Mouse (Mus musculus): ENCODE measurements around the gene Fam102a. TPM values are rescaled to one million over a fixed set of nuclear protein-coding genes. Genes with fewer than 3 reads are reported as not detected.
"Not testable (repeated sequence)": the region's sequence is repeated elsewhere in the genome, so short reads cannot be mapped to it uniquely, and the experiment has no call there.

Gene Fam102a
- polyA plus RNA-seq (2014; fragmentation: Nextera tagmentation; extraction: Ambion mirVana) = 10.2 and 11.7 TPM in 2 replicates

DNA sequence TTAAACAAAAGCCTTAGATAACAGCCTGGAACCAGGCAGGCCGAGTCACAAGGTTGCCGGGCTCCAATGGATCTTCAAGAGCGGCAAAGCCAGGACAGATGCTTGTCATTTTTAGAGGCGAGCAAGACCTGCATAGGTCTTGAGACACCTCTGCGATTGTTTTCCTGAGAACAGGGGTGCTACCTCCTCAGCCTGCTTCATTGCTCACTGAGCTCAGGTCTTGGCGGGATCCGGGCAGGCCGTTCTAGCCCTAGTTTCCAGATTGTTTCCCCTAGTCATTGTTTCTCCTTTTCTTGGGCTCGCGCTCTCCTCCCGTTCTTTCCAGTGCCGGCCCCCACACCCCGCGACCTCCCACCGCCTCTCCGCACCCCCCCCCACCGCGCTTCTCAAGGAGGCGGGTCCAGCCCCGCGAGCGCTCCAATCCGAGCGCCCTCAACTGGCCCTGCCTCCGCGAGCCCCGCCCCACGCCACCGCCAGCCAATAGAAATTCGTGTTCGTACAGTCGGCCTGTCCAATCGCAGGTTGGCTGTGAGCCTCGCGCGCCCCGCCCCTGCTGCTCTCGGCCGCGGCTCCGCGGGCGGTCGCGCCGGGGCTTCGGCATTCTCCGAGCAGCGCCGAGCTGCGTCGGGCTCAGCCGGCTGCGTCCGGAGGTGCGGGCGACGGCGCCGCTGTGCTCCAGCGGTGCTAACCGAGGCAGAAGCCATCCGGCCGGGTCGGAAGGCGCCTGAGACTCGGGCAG, at the start of gene Fam102a:
Fam102a (plus strand) TSS at position 600 of the 739 bp plus-strand sequence.
- H3K4me1 ChIP-seq (ENCODE audit: control insufficient read depth, insufficient read depth, low read length) = peaks cover 15% of the 10 kb centered on the region

DNA sequence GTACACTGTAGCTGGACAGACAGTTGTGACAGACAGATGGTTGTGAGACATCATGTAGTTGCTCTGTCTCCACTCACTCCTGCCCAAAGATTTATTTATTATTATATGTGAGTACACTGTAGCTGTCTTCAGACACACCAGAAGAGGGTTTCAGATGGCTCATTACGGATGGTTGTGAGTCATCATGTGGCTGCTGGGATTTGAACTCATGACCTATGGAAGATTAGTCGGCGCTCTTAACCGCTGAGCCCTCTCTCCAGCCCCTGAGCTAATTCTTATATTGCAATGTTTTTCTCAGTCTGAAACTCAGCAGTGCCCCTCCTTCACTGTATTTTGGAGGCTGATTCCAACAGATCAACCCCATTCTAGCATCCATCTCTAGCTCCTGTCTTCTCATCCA, 49.4 kb upstream of the Fam102a start:
- no peak overlapping the region for H3K4me2 ChIP-seq (ENCODE audit: low read depth, low read length)
- H3K27me3 ChIP-seq (ENCODE audit: control insufficient read depth, insufficient read depth, low read length) = no peaks in the 10 kb centered on the region
- H3K9ac ChIP-seq (replicated peaks; ENCODE audit: low read length) = no peak overlapping the region
- H3K4me3 ChIP-seq (ENCODE audit: low read depth, low read length) = no peak overlapping the region
- DNase-seq (ENCODE audit: low spot score) (no peak), ATAC-seq (replicated peaks; ENCODE audit: insufficient number of reproducible peaks, low FRiP score, low TSS enrichment, low read depth) (no peak)
- no peaks in the 10 kb centered on the region for H3K36me3 ChIP-seq (replicated peaks; ENCODE audit: control insufficient read depth, insufficient read depth, low read depth, low read length)
- WGBS = 85% methylated on average over 4 of the region's 4 CpGs
- H3K4me1 ChIP-seq (ENCODE audit: control insufficient read depth, insufficient read depth, low read length) = no peaks in the 10 kb centered on the region
- no peaks in the 10 kb centered on the region for H3K9me3 ChIP-seq (replicated peaks; ENCODE audit: control insufficient read depth, low read length)
- no peak overlapping the region for H3K27ac ChIP-seq (replicated peaks; ENCODE audit: low read depth, low read length)

More for the DNA sequence above, at the start of gene Fam102a:
- ATAC-seq (replicated peaks; ENCODE audit: insufficient number of reproducible peaks, low FRiP score, low TSS enrichment, low read depth) (peak; percentile 92), DNase-seq (ENCODE audit: low spot score) (peak; percentile 99)
- 0% methylated on average over 61 of the region's 67 CpGs for WGBS
- peak within 1 kb of the TSS; percentile 94 for H3K27ac ChIP-seq (replicated peaks; ENCODE audit: low read depth, low read length)
- peak within 1 kb of the TSS; percentile 95 for H3K4me3 ChIP-seq (ENCODE audit: low read depth, low read length)
- peak within 1 kb of the TSS; percentile 80 for H3K4me2 ChIP-seq (ENCODE audit: low read depth, low read length)
- no peaks in the 10 kb centered on the region for H3K9me3 ChIP-seq (replicated peaks; ENCODE audit: control insufficient read depth, low read length)
- no peaks in the 10 kb centered on the region for H3K27me3 ChIP-seq (ENCODE audit: control insufficient read depth, insufficient read depth, low read length)
- no peaks in the 10 kb centered on the region for H3K36me3 ChIP-seq (replicated peaks; ENCODE audit: control insufficient read depth, insufficient read depth, low read depth, low read length)
- H3K9ac ChIP-seq (replicated peaks; ENCODE audit: low read length) = peak within 1 kb of the TSS; percentile 88

GRCm38 (mm10) chr2:32486155-32486554, 49.0 kb upstream of the Fam102a start:
- Histone ChIP-seq H3K4me2 (ENCODE audit: low read depth, low read length) (no peak overlapping the region), H3K9ac (replicated peaks; ENCODE audit: low read length) (no peak overlapping the region), H3K36me3 (replicated peaks; ENCODE audit: control insufficient read depth, insufficient read depth, low read depth, low read length) (no peaks in the 10 kb centered on the region), H3K4me1 (ENCODE audit: control insufficient read depth, insufficient read depth, low read length) (no peaks in the 10 kb centered on the region), H3K27ac (replicated peaks; ENCODE audit: low read depth, low read length) (no peak overlapping the region), H3K9me3 (replicated peaks; ENCODE audit: control insufficient read depth, low read length) (no peaks in the 10 kb centered on the region), H3K27me3 (ENCODE audit: control insufficient read depth, insufficient read depth, low read length) (no peaks in the 10 kb centered on the region), H3K4me3 (ENCODE audit: low read depth, low read length) (no peak overlapping the region)
- ATAC-seq (replicated peaks; ENCODE audit: insufficient number of reproducible peaks, low FRiP score, low TSS enrichment, low read depth) = no peak
- whole genome bisulfite sequencing = 93% methylated on average over 9 of the region's 9 CpGs
- no peak for DNase-seq (ENCODE audit: low spot score)

- DNase-seq (ENCODE audit: low spot score) = peak; percentile 94
- 6% methylated on average over 6 of the region's 6 CpGs for WGBS
- Histone ChIP-seq H3K36me3 (replicated peaks; ENCODE audit: control insufficient read depth, insufficient read depth, low read depth, low read length) (no peaks in the 10 kb centered on the region), H3K4me3 (ENCODE audit: low read depth, low read length) (no peak overlapping the region), H3K27ac (replicated peaks; ENCODE audit: low read depth, low read length) (no peak overlapping the region), H3K27me3 (ENCODE audit: control insufficient read depth, insufficient read depth, low read length) (no peaks in the 10 kb centered on the region), H3K9ac (replicated peaks; ENCODE audit: low read length) (0 out of 2 replicates have a peak overlapping the region, but pooled peaks have one; percentile 22), H3K4me1 (ENCODE audit: control insufficient read depth, insufficient read depth, low read length) (no peaks in the 10 kb centered on the region), H3K4me2 (ENCODE audit: low read depth, low read length) (no peak overlapping the region), H3K9me3 (replicated peaks; ENCODE audit: control insufficient read depth, low read length) (no peaks in the 10 kb centered on the region)
- ATAC-seq (replicated peaks; ENCODE audit: insufficient number of reproducible peaks, low FRiP score, low TSS enrichment, low read depth) = peak; percentile 25
Measured at GRCm38 (mm10) chr2:32487124-32487623, 48.0 kb upstream of the Fam102a start.

DNA sequence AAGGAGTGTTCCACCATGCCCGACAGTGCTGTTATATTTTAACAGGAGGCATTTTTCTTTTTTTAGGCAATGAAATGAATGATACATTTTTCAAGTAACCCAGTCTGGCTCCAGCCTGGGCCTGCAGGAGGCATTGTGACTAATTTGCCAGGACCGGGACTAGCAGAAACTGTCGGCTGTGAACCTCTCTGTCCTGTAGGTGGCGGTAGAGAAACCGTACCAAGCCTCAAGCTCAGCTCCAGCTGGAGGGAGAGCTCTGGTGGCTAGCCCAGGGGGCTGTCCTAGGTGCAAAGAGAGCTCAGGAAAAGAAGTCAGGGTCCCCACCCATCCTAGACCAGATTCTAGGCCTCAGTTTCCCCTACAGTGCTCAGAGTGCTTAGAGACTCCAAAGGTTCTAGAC, 46.5 kb upstream of the Fam102a start:
- Histone ChIP-seq H3K36me3 (replicated peaks; ENCODE audit: control insufficient read depth, insufficient read depth, low read depth, low read length) (no peaks in the 10 kb centered on the region), H3K9ac (replicated peaks; ENCODE audit: low read length) (no peak overlapping the region), H3K27me3 (ENCODE audit: control insufficient read depth, insufficient read depth, low read length) (no peaks in the 10 kb centered on the region), H3K4me2 (ENCODE audit: low read depth, low read length) (no peak overlapping the region), H3K9me3 (replicated peaks; ENCODE audit: control insufficient read depth, low read length) (no peaks in the 10 kb centered on the region), H3K4me1 (ENCODE audit: control insufficient read depth, insufficient read depth, low read length) (no peaks in the 10 kb centered on the region), H3K4me3 (ENCODE audit: low read depth, low read length) (no peak overlapping the region), H3K27ac (replicated peaks; ENCODE audit: low read depth, low read length) (no peak overlapping the region)
- ATAC-seq (replicated peaks; ENCODE audit: insufficient number of reproducible peaks, low FRiP score, low TSS enrichment, low read depth) (no peak), DNase-seq (ENCODE audit: low spot score) (peak; percentile 95)
- WGBS = 3% methylated on average over 5 of the region's 5 CpGs

- not testable (repeated sequence) for H3K9me3 ChIP-seq (replicated peaks; ENCODE audit: control insufficient read depth, low read length); H3K27me3 ChIP-seq (ENCODE audit: control insufficient read depth, insufficient read depth, low read length); H3K36me3 ChIP-seq (replicated peaks; ENCODE audit: control insufficient read depth, insufficient read depth, low read depth, low read length); H3K9ac ChIP-seq (replicated peaks; ENCODE audit: low read length); ATAC-seq (replicated peaks; ENCODE audit: insufficient number of reproducible peaks, low FRiP score, low TSS enrichment, low read depth); H3K4me3 ChIP-seq (ENCODE audit: low read depth, low read length); DNase-seq (ENCODE audit: low spot score); H3K27ac ChIP-seq (replicated peaks; ENCODE audit: low read depth, low read length); H3K4me2 ChIP-seq (ENCODE audit: low read depth, low read length); H3K4me1 ChIP-seq (ENCODE audit: control insufficient read depth, insufficient read depth, low read length)
Measured at GRCm38 (mm10) chr2:32490730-32491129, 44.4 kb upstream of the Fam102a start.

DNA sequence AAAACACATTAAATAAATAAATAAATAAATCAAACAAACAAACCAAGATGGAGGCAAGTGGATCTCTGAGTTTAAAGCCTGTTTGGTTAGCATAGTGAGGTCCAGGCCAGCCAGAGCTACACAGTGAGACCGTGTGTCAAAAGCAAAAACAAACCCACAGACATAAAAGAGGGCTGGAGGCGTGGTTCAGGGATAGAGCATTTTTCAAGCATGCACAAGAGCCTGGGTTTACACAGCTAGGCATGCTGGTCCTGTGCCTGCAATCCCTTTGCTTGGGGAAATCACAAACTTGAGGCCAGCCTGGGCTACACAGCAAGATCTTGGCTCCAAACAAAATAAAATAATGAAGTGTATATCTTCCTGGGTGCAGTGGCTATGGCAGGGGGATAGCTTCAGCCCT, 42.5 kb upstream of the Fam102a start:
- H3K9me3 ChIP-seq (replicated peaks; ENCODE audit: control insufficient read depth, low read length) = no peaks in the 10 kb centered on the region
- 66% methylated on average over 2 of the region's 2 CpGs for WGBS
- ATAC-seq (replicated peaks; ENCODE audit: insufficient number of reproducible peaks, low FRiP score, low TSS enrichment, low read depth) (no peak), DNase-seq (ENCODE audit: low spot score) (no peak)
- H3K36me3 ChIP-seq (replicated peaks; ENCODE audit: control insufficient read depth, insufficient read depth, low read depth, low read length) = no peaks in the 10 kb centered on the region
- H3K27ac ChIP-seq (replicated peaks; ENCODE audit: low read depth, low read length) = no peak overlapping the region
- H3K9ac ChIP-seq (replicated peaks; ENCODE audit: low read length) = no peak overlapping the region
- no peaks in the 10 kb centered on the region for H3K27me3 ChIP-seq (ENCODE audit: control insufficient read depth, insufficient read depth, low read length)
- no peaks in the 10 kb centered on the region for H3K4me1 ChIP-seq (ENCODE audit: control insufficient read depth, insufficient read depth, low read length)
- H3K4me2 ChIP-seq (ENCODE audit: low read depth, low read length) = no peak overlapping the region
- H3K4me3 ChIP-seq (ENCODE audit: low read depth, low read length) = no peak overlapping the region

DNA sequence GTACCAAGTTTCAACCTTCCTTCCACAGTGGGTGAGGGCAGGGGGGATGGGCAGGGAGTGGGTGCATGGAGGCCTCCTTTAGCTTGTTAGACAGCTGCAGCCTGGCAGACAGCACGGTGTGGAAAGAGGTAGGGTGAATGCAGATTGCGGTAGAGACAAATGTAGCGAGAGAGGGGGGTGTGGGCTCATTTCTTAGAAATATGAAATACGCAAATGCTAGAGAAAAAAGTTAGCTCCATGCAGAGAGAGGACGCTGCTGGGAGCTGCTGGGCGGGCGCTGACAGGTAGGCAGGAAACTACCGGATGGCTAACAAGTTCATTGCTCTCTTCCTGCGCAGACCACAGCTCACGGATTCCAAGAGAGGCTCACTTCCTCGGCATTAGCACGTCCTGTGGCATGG, 41.8 kb upstream of the Fam102a start:
- Histone ChIP-seq H3K36me3 (replicated peaks; ENCODE audit: control insufficient read depth, insufficient read depth, low read depth, low read length) (no peaks in the 10 kb centered on the region), H3K27ac (replicated peaks; ENCODE audit: low read depth, low read length) (no peak overlapping the region), H3K9me3 (replicated peaks; ENCODE audit: control insufficient read depth, low read length) (no peaks in the 10 kb centered on the region), H3K4me1 (ENCODE audit: control insufficient read depth, insufficient read depth, low read length) (no peaks in the 10 kb centered on the region), H3K4me2 (ENCODE audit: low read depth, low read length) (no peak overlapping the region), H3K9ac (replicated peaks; ENCODE audit: low read length) (no peak overlapping the region), H3K27me3 (ENCODE audit: control insufficient read depth, insufficient read depth, low read length) (no peaks in the 10 kb centered on the region), H3K4me3 (ENCODE audit: low read depth, low read length) (no peak overlapping the region)
- 76% methylated on average over 12 of the region's 12 CpGs for WGBS
- DNase-seq (ENCODE audit: low spot score) (no peak), ATAC-seq (replicated peaks; ENCODE audit: insufficient number of reproducible peaks, low FRiP score, low TSS enrichment, low read depth) (no peak)
